Mouse (Mus musculus) MEL (cell line): ENCODE results near the gene Rps11. TPM values are rescaled to one million over a fixed set of nuclear protein-coding genes. Genes with fewer than 3 reads are reported as not detected.

Experiments used
- DNase-seq: peaks from one replicate; pipeline ENCODE4 v3.0.0; 2011; ENCODE audit warnings: low read depth, low spot score
- H3K27ac ChIP-seq: 2 replicates; pipeline ENCODE4 v1.5.1; 2012; ENCODE audit warnings: low read depth, mild to moderate bottlenecking, control low read depth, low read length, moderate library complexity; ENCODE audit not compliant: control insufficient read depth
- H3K27me3 ChIP-seq, 2 experiments: fragments of 150-350 bp in 1 of 2; sonication (generic) in 1 of 2; 2 replicates each; pipeline ENCODE4 v1.6.1; 2012; ENCODE audit warnings: low read length in 2 of 2, mild to moderate bottlenecking in 2 of 2, improper control_type of control experiment in 1 of 2, moderate library complexity in 1 of 2; ENCODE audit not compliant: insufficient read depth in 2 of 2, control insufficient read depth in 1 of 2
- H3K36me3 ChIP-seq, 2 experiments: 2 replicates each; pipeline ENCODE4 v1.6.1; 2012 to 2014; ENCODE audit warnings: low read length in 2 of 2, improper control_type of control experiment in 1 of 2, inconsistent platforms in 1 of 2, mild to moderate bottlenecking in 1 of 2; ENCODE audit not compliant: insufficient read depth in 2 of 2, control insufficient read depth in 1 of 2
- H3K4me1 ChIP-seq, 2 experiments: fragments of 150-350 bp in 1 of 2; sonication (generic) in 1 of 2; 2 replicates each; pipeline ENCODE4 v1.6.1; 2012; ENCODE audit warnings: low read length in 2 of 2, improper control_type of control experiment in 1 of 2, mild to moderate bottlenecking in 1 of 2; ENCODE audit not compliant: insufficient read depth in 2 of 2, control insufficient read depth in 1 of 2
- H3K4me3 ChIP-seq, 2 experiments: fragments of 150-350 bp in 1 of 2; sonication (generic) in 1 of 2; 2 replicates each; pipeline ENCODE4 v1.5.1; 2012; ENCODE audit warnings: low read depth in 2 of 2, low read length in 2 of 2, mild to moderate bottlenecking in 2 of 2, moderate library complexity in 2 of 2, control low read depth in 1 of 2, improper control_type of control experiment in 1 of 2; ENCODE audit not compliant: control insufficient read depth in 1 of 2, insufficient read depth in 1 of 2
- H3K79me2 ChIP-seq: 2 replicates; pipeline ENCODE4 v1.6.1; 2012; ENCODE audit warnings: mild to moderate bottlenecking, low read length, moderate library complexity; ENCODE audit not compliant: control insufficient read depth, poor library complexity, insufficient read depth
- H3K9ac ChIP-seq: 2 replicates; pipeline ENCODE4 v1.6.1; 2012; ENCODE audit warnings: low read depth, mild to moderate bottlenecking, control low read depth, low read length, moderate library complexity; ENCODE audit not compliant: control insufficient read depth, poor library complexity, severe bottlenecking
- H3K9me3 ChIP-seq: fragments of 150-350 bp; sonication (generic); replicated peaks from 2 replicates; pipeline ENCODE4 v1.6.1; 2012; ENCODE audit warnings: mild to moderate bottlenecking, low read length, improper control_type of control experiment, moderate library complexity; ENCODE audit not compliant: insufficient read depth
- CHD1 ChIP-seq: IDR thresholded peaks from 2 replicates; pipeline ENCODE4 v1.6.1; 2012; ENCODE audit warnings: low read depth, mild to moderate bottlenecking, inconsistent platforms, low read length, improper control_type of control experiment
- CHD2 ChIP-seq: IDR thresholded peaks from 2 replicates; pipeline ENCODE4 v1.6.1; 2011; ENCODE audit warnings: low read length, improper control_type of control experiment
- E2F4 ChIP-seq: IDR thresholded peaks from 2 replicates; pipeline ENCODE4 v1.6.1; 2011; ENCODE audit warnings: low read depth, low read length, improper control_type of control experiment, borderline replicate concordance
- EP300 ChIP-seq, 2 experiments: IDR thresholded peaks; 2 replicates each; pipeline ENCODE4 v1.6.1; 2011; ENCODE audit warnings: improper control_type of control experiment in 2 of 2, low read length in 2 of 2, low read depth in 1 of 2, mild to moderate bottlenecking in 1 of 2
- ETS1 ChIP-seq: IDR thresholded peaks from 2 replicates; pipeline ENCODE4 v1.6.1; 2012; ENCODE audit warnings: low read depth, mild to moderate bottlenecking, inconsistent platforms, low read length, improper control_type of control experiment, moderate library complexity
- HCFC1 ChIP-seq: IDR thresholded peaks from 2 replicates; pipeline ENCODE4 v1.6.1; 2012; ENCODE audit warnings: low read depth, mild to moderate bottlenecking, inconsistent platforms, low read length, improper control_type of control experiment, moderate library complexity
- MAZ ChIP-seq: IDR thresholded peaks from 2 replicates; pipeline ENCODE4 v1.6.1; 2012; ENCODE audit warnings: low read depth, mild to moderate bottlenecking, inconsistent platforms, low read length, improper control_type of control experiment
- MEF2A ChIP-seq: IDR thresholded peaks from 2 replicates; pipeline ENCODE4 v1.6.1; 2014; ENCODE audit warnings: low read depth, mild to moderate bottlenecking, inconsistent platforms, low read length, improper control_type of control experiment; ENCODE audit not compliant: poor library complexity, insufficient replicate concordance, severe bottlenecking; ENCODE audit errors: extremely low read depth
- MXI1 ChIP-seq: IDR thresholded peaks from 2 replicates; pipeline ENCODE4 v1.6.1; 2011; ENCODE audit warnings: mild to moderate bottlenecking, low read depth, low read length, improper control_type of control experiment
- NELFE ChIP-seq: IDR thresholded peaks from 2 replicates; pipeline ENCODE4 v1.6.1; 2011; ENCODE audit warnings: low read depth, low read length, improper control_type of control experiment
- POLR2A ChIP-seq, 2 experiments: IDR thresholded peaks; 2 replicates each; pipeline ENCODE4 v1.6.1; 2011 to 2012; ENCODE audit warnings: low read length in 2 of 2, mild to moderate bottlenecking in 2 of 2, control low read depth in 1 of 2, improper control_type of control experiment in 1 of 2, low read depth in 1 of 2, moderate library complexity in 1 of 2; ENCODE audit not compliant: control insufficient read depth in 1 of 2, insufficient read depth in 1 of 2, poor library complexity in 1 of 2
- POLR2AphosphoS2 ChIP-seq: IDR thresholded peaks from 2 replicates; pipeline ENCODE4 v1.6.1; 2011; ENCODE audit warnings: low read length, improper control_type of control experiment
- RAD21 ChIP-seq: IDR thresholded peaks from 2 replicates; pipeline ENCODE4 v1.6.1; 2011; ENCODE audit warnings: mild to moderate bottlenecking, low read depth, low read length, improper control_type of control experiment
- UBTF ChIP-seq: IDR thresholded peaks from 2 replicates; pipeline ENCODE4 v1.6.1; 2012; ENCODE audit warnings: low read depth, mild to moderate bottlenecking, inconsistent platforms, low read length, improper control_type of control experiment, moderate library complexity, borderline replicate concordance; ENCODE audit not compliant: insufficient read depth
- USF1 ChIP-seq: IDR thresholded peaks from 2 replicates; pipeline ENCODE4 v1.6.1; 2014; ENCODE audit warnings: low read depth, mild to moderate bottlenecking, inconsistent platforms, low read length, improper control_type of control experiment, moderate library complexity
- ZMIZ1 ChIP-seq: IDR thresholded peaks from 2 replicates; pipeline ENCODE4 v1.6.1; 2012; ENCODE audit warnings: low read depth, mild to moderate bottlenecking, inconsistent platforms, low read length, improper control_type of control experiment, moderate library complexity
- polyA plus RNA-seq, 2 experiments: library from polyadenylated mRNA; stranded (reverse) in 1 of 2; unstranded in 1 of 2; fragments of >175 nt in 1 of 2; fragments of >200 nt in 1 of 2; gene quantifications; 2 replicates each; pipeline versions ENCODE4 v1.2.1 to v1.2.4; 2012; ENCODE audit warnings: low replicate concordance in 2 of 2, low read depth in 1 of 2; ENCODE audit not compliant: insufficient read length in 2 of 2, insufficient read depth in 1 of 2, missing spikeins in 1 of 2
- total RNA-seq: library from RNA; depleted of rRNA; stranded (reverse); fragments of 300-350 nt; gene quantifications from 2 replicates; pipeline ENCODE4 v1.2.3, GENCODE M21; 2012

Gene Rps11
- total and polyA plus RNA-seq, 3 experiments = 2,708 to 5,434 (median 3,189) TPM

GRCm38 (mm10) chr7:45151303-45151702 is 27.1 kb upstream of the Rps11 start:
- no peaks in the 10 kb centered on the region for H3K9me3 ChIP-seq
- DNase-seq = no peak
- H3K27ac ChIP-seq = no peak overlapping the region
- no peaks in the 10 kb centered on the region for H3K27me3 ChIP-seq
- peaks cover 0 to 7% of the 10 kb centered on the region in 2 experiments; a peak in 3 of 4 replicates for H3K36me3 ChIP-seq
- TF ChIP-seq CHD1 = no peak
- TF ChIP-seq MAZ = no peak
- TF ChIP-seq USF1 = no peak
- TF ChIP-seq E2F4 = no peak
- TF ChIP-seq RAD21 = no peak
- TF ChIP-seq HCFC1 = no peak
- no peak for TF ChIP-seq ZMIZ1
- no peak for TF ChIP-seq POLR2AphosphoS2
- TF ChIP-seq UBTF = no peak
- no peak for TF ChIP-seq NELFE
- no peak for TF ChIP-seq POLR2A (IDR thresholded peaks at IDR 0.05; ENCODE audit: control insufficient read depth in 1 of 2, insufficient read depth in 1 of 2, low read depth in 1 of 2, low read length in 2 of 2, poor library complexity in 1 of 2)
- TF ChIP-seq, all 39 proteins: peak for 0
- Histone ChIP-seq H3K4me1 (peaks cover 4 to 12% of the 10 kb centered on the region in 2 experiments; a peak in 3 of 4 replicates), H3K9ac (no peak overlapping the region), H3K79me2 (peaks cover 7% of the 10 kb centered on the region; the same call in 1 of the 2 replicates), H3K4me3 (no peak overlapping the region)

- Histone ChIP-seq H3K27ac (no peak overlapping the region), H3K36me3 (peaks cover 0 to 6% of the 10 kb centered on the region in 2 experiments; a peak in 3 of 4 replicates), H3K9ac (no peak overlapping the region), H3K4me1 (peaks cover 2 to 3% of the 10 kb centered on the region in 2 experiments; a peak in 3 of 4 replicates), H3K27me3 (no peaks in the 10 kb centered on the region), H3K79me2 (peaks cover 7% of the 10 kb centered on the region; the same call in 1 of the 2 replicates), H3K9me3 (no peaks in the 10 kb centered on the region), H3K4me3 (no peak overlapping the region)
- no peak for TF ChIP-seq ETS1
- DNase-seq = no peak
Measured at GRCm38 (mm10) chr7:45150321-45150720, 26.1 kb upstream of the Rps11 start.

- no peak for DNase-seq
- H3K4me1 ChIP-seq = no peaks in the 10 kb centered on the region
- TF ChIP-seq MXI1 (no peak), MEF2A (no peak), CHD2 (no peak), E2F4 (no peak), EP300 (IDR thresholded peaks at IDR 0.05; ENCODE audit: low read depth in 1 of 2, low read length in 2 of 2) (no peak), HCFC1 (no peak), CHD1 (no peak)
- H3K9ac ChIP-seq = no peak overlapping the region
- H3K27ac ChIP-seq = no peak overlapping the region
- H3K9me3 ChIP-seq = no peaks in the 10 kb centered on the region
- no peaks in the 10 kb centered on the region for H3K27me3 ChIP-seq
- H3K79me2 ChIP-seq = peaks cover 7% of the 10 kb centered on the region; the same call in 1 of the 2 replicates
- H3K4me3 ChIP-seq = no peak overlapping the region
- peaks cover 0 to 3% of the 10 kb centered on the region in 2 experiments; a peak in 3 of 4 replicates for H3K36me3 ChIP-seq
Measured at GRCm38 (mm10) chr7:45149545-45149944, 25.3 kb upstream of the Rps11 start.
